Mouse (Mus musculus): ENCODE results near the gene Gm9125.
"Not testable (repeated sequence)": the region's sequence is repeated elsewhere in the genome, so short reads cannot be mapped to it uniquely, and the experiment has no call there.

Gene Gm9125

GRCm38 (mm10) chr3:94054785-94055184 lies at the start of gene Gm9125:
TSS of gene Gm9125 (minus strand) at chr3:94054885.
- DNase-seq = not testable (repeated sequence)

- not testable (repeated sequence) for DNase-seq
These were observed 17.9 kb upstream of the Gm9125 start, which contains the start of gene Gm10697 for GRCm38 (mm10) chr3:94072544-94072943. TSS of gene Gm10697 (minus strand) at chr3:94072644.

GRCm38 (mm10) chr3:94049566-94050121 lies 5.0 kb downstream of the Gm9125 start:
- not testable (repeated sequence) for DNase-seq

GRCm38 (mm10) chr3:94038241-94038640 lies 16.4 kb downstream of the Gm9125 start:
- DNase-seq = not testable (repeated sequence)

GRCm38 (mm10) chr3:94034400-94034799 lies 20.3 kb downstream of the Gm9125 start:
- not testable (repeated sequence) for DNase-seq

Measured in lung, postnatal 36 days (tissue).